Mouse (Mus musculus): ENCODE measurements around the gene Olfr1151.

Gene Olfr1151

DNA sequence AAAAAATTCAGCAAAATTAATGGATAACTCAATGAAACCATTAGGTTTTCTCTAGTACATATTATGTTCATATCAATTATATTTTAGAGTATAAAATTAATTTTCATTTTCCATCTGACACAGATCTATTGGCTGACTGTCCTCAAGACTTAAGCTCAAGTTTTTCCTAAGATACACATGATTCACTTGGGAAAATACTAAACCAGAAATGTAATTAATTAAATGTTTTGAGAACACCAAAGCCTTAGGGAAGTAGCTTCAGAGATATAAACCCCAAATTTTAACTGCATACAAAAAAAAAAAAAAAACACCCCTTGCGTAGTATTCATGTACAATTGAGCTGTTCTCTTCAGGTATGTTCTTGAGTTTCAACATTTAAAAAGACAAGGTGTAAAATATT lies at the start of gene Olfr1151:
TSS of gene Olfr1151 (plus strand) at position 301 of the 400 bp plus-strand sequence.
- DNase-seq, result no peak

DNA sequence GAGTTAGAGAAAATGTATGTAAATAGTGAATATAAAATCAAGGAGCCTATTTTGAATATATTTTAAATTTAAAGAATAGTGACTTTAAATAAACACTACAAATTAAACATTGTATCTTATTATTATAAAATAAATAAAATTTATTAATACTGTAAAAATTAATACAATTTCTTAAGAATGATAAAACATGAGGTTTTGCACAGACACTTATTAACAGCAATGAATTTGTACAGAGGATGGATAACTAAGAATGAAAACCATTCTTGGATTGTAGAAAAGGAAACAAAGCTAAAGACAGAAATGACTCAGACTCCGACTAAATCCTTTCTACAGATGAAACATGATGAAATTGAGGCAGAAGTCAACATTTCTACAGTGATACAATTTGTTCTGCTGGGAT lies 46.1 kb upstream of the Olfr1151 start, which contains the start of gene Olfr1145:
TSS of gene Olfr1145 (plus strand) at position 301 of the 400 bp plus-strand sequence.
- no peak for DNase-seq

DNA sequence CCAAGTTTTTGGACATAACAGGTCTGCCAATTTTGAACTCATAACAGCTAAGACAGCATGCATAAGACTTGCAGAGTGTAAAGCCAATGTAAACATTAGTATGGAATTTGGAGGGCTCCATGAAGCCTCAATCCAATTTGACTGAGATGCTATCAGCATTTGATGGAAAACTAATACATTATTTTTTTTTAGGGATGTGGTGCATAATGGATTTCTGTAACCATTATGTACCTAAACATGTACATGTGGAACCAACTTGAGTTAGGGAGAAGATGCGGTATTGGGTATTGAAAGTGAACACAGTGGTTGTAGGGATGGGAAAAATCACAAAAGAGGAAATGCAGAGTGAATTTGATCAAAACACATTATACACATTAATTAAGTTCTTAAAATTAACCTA lies 25.4 kb upstream of the Olfr1151 start, which contains the start of gene Olfr1148:
TSS of gene Olfr1148 (plus strand) at position 301 of the 400 bp plus-strand sequence.
- no peak for DNase-seq

DNA sequence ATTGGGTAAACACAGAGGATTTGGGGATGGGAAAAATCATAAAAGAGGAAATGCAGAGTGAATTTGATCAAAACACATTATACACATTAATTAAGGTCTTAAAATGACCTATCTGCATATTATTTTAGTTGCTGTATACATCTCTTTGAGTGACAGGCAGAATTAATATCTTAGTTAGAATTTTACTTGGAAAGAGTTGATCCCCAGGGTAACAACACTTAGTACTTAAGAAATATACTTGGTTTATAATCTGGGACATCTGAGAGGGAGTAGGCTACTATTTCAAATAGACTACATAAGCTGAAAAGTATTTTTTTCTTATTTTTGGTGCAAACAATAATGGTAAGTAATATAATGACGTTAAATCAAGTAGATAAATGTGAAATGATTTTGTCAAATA lies 12.0 kb upstream of the Olfr1151 start, which contains the start of gene Olfr1150-ps1:
TSS of gene Olfr1150-ps1 (plus strand) at position 301 of the 400 bp plus-strand sequence.
- DNase-seq, result no peak

DNA sequence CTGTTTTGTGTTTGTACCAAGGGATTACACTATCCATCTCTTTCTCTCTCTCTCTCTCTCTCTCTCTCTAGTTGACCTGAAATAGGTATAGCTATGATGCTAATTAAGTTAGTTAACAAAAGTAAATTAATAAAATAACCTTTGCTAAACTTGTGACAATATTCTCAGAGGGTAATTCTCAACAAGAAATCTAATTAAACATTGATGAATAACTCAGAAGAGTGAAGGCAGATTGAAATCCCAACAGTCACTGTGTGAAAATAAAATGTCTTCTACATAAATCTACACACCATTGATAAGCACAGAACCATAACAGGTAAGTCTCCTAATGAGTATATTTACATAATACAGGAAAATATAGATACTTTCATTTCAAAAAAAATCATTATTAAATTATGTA lies 10.5 kb downstream of the Olfr1151 start, which contains the start of gene Olfr1152:
TSS of gene Olfr1152 (plus strand) at position 301 of the 400 bp plus-strand sequence.
- no peak for DNase-seq

DNA sequence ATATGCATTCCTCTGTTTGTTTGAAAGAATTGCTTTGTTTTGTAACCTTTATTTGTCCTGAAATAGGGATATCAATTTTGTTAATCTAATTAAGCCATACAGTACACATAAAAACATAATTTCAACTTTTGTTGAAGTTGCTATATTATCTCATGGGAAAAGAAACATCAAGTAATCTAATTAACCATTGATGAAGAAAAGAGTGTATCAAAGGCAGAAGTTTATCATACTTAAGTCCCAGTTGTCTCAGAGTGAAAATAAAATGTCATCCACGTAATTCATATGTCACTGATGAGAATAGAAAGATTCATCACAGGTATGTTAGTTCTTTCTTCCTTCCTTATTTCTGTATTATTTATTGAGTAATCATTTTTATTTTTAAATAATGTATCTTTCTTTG lies 39.0 kb downstream of the Olfr1151 start, which contains the start of gene Olfr1153:
TSS of gene Olfr1153 (plus strand) at position 301 of the 400 bp plus-strand sequence.
- no peak for DNase-seq

DNA sequence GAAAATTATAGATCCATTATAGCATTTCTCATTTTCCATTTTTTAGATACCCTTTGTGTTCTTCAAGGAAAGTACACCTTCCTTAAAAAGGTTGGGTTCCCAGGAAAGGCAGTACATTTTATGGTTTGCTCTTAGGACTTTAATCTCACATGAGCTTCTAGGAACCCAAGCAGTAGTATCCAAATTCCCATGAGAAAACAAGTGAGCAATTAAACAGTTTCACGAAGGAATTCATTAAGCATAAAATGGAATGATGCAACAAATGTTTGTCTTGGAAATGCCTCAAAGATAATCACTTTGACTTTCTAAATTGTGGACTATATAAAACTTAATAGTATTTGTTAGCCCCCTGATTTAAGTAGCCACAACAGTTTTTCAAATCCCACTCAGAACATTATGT lies 49.4 kb downstream of the Olfr1151 start, which contains the start of gene Olfr1154:
TSS of gene Olfr1154 (minus strand) at position 101 of the 400 bp plus-strand sequence.
- DNase-seq, result no peak

All from thymus, postnatal 4 days (tissue).